In the genomic region with DNA sequence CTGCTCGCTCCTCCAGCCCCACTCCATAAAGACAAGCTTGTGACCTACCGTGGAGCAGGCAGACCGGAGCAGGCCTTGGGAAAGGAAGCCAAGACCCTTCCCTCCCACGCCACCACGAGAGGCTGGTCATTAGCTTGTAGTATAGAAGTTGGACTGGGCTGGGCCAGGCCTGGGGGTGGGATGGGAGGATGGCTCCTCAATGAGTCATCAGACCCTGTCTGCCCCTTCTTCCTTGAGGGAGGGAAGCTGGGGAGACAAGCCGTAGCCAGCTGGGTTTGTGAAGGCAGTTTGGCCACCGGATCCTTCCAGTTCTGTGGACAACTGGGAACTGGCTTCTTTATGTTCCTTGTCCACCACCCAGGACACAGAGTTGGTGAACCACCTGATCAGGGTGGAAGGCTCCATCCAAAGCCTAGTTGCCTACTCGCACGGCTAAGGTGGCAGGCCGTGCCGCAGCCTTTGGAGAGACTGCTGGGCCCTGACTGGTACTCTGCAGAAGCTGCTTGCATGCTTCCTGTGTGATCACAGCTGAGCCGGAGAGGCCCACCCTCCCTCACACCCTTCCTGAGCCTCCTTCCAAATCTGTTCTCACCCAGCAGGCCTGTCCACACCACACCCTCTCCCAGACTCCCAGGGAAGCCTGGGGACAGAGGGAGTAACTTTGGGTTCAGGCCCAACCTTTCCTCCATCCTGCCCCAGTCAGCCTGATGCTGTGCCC, we compare ENCODE assay signal across 8 mouse cellular contexts. TPM values are rescaled to one million over a fixed set of nuclear protein-coding genes. Genes with fewer than 3 reads are reported as not detected.
DNase-seq lines count a peak whose midpoint lies in the region; ATAC-seq and TF ChIP-seq lines count a peak whose summit lies in the region.
"Had no signal": no experiment of that assay in that cellular context is flagged by ENCODE, and none has a peak within 500 bp of the region (broad histone marks: within the 10 kb centered on the region; RNA-seq: fewer than 3 reads in every experiment).

No protein-coding gene starts in this region.

- H3K4me2 ChIP-seq in kidney, embryonic 15.5 days = no peak overlapping the region
- H3K4me2 ChIP-seq in stomach, postnatal 0 days (replicated peaks; ENCODE audit: low read depth) = no peak overlapping the region

- no peaks in the 10 kb centered on the region; the same call in 1 of the 2 replicates for H3K9me3 ChIP-seq in kidney, embryonic 15.5 days (replicated peaks)
- no peaks in the 10 kb centered on the region for H3K9me3 ChIP-seq in stomach, postnatal 0 days (ENCODE audit: control insufficient read depth, low read length)

- DNase-seq in urinary bladder, postnatal 14 days (ENCODE audit: low spot score) = peak; percentile 53
- no peak for DNase-seq in urinary bladder, adult 2 months (ENCODE audit: low spot score)
- DNase-seq in heart, adult 8-10 months (ENCODE audit: low spot score) = peak; percentile 75
- DNase-seq in stomach, postnatal 0 days (ENCODE audit: low spot score) = no peak
- DNase-seq in retina, embryonic 14.5 days (ENCODE audit: low spot score) = no peak
- DNase-seq in retina, postnatal 1 day = no peak
- DNase-seq: thymus, postnatal 25 days had no signal

- no peaks in the 10 kb centered on the region for H3K27me3 ChIP-seq in kidney, embryonic 15.5 days
- no peaks in the 10 kb centered on the region for H3K27me3 ChIP-seq in stomach, postnatal 0 days (ENCODE audit: control insufficient read depth, insufficient read depth, low read length)

- no peak overlapping the region for H3K4me3 ChIP-seq in kidney, embryonic 15.5 days (replicated peaks)
- H3K4me3 ChIP-seq in stomach, postnatal 0 days (ENCODE audit: low read depth, low read length) = no peak overlapping the region

- H3K4me1 ChIP-seq in kidney, embryonic 15.5 days = peaks cover 16% of the 10 kb centered on the region
- 0 out of 2 replicates have a peak, but pooled peaks cover 4% of the 10 kb centered on the region for H3K4me1 ChIP-seq in stomach, postnatal 0 days (replicated peaks; ENCODE audit: control insufficient read depth, insufficient read depth)

- peak overlapping the region; percentile 56; the same call in 1 of the 2 replicates for H3K27ac ChIP-seq in kidney, embryonic 15.5 days
- H3K27ac ChIP-seq in stomach, postnatal 0 days (replicated peaks) = peak overlapping the region; percentile 80

- no peak for TF ChIP-seq EP300 in stomach, postnatal 0 days (optimal IDR thresholded peaks at IDR 0.05)

- no peak overlapping the region for H3K9ac ChIP-seq in kidney, embryonic 15.5 days
- H3K9ac ChIP-seq in stomach, postnatal 0 days (ENCODE audit: low read length) = peak overlapping the region; percentile 0; the same call in 1 of the 2 replicates

- no peaks in the 10 kb centered on the region for H3K36me3 ChIP-seq in kidney, embryonic 15.5 days
- no peaks in the 10 kb centered on the region for H3K36me3 ChIP-seq in stomach, postnatal 0 days (ENCODE audit: control insufficient read depth, insufficient read depth, low read length)

- ATAC-seq in kidney, embryonic 15.5 days (replicated peaks; ENCODE audit: low FRiP score) = peak; percentile 77
- ATAC-seq in stomach, postnatal 0 days (ENCODE audit: low FRiP score, low TSS enrichment) = peak; percentile 87

- no peak for TF ChIP-seq CTCF in stomach, postnatal 0 days (IDR thresholded peaks at IDR 0.05; ENCODE audit: low read depth)

- WGBS in kidney, embryonic 15.5 days = 56% methylated on average over 12 of the region's 12 CpGs
- WGBS in stomach, postnatal 0 days = 54% methylated on average over 12 of the region's 12 CpGs

RNA-seq across cellular contexts. Expression of a gene that starts 30.4 kb away (rescaled TPM):
- 3.4 TPM in 2 replicates for polyA plus RNA-seq in urinary bladder, adult 2 months (2012; rRNA removed)
- total RNA-seq in heart, adult 8-10 months (2022) = 1 to 10 TPM; 3.8 to 5.2 (median 4.0) TPM
- polyA plus RNA-seq in kidney, embryonic 15.5 days (2015; fragmentation: Nextera tagmentation; extraction: Ambion mirVana) = 3.6 and 3.8 TPM in 2 replicates
- polyA plus RNA-seq in stomach, postnatal 0 days (2015; fragmentation: Nextera tagmentation; extraction: Ambion mirVana) = 4.5 and 6.2 TPM in 2 replicates

RNA-seq across cellular contexts. Expression of a gene that starts 44.8 kb away (rescaled TPM):
- 7.9 and 9.8 TPM in 2 replicates for polyA plus RNA-seq in urinary bladder, adult 2 months (2012; rRNA removed)
- 10 to 100 TPM; 27.5 to 31.3 (median 28.9) TPM for total RNA-seq in heart, adult 8-10 months (2022)
- 11.9 and 15.5 TPM in 2 replicates for polyA plus RNA-seq in kidney, embryonic 15.5 days (2015; fragmentation: Nextera tagmentation; extraction: Ambion mirVana)
- 2.4 and 2.6 TPM in 2 replicates for polyA plus RNA-seq in stomach, postnatal 0 days (2015; fragmentation: Nextera tagmentation; extraction: Ambion mirVana)

RNA-seq across cellular contexts. Expression of a gene that starts 47.9 kb away (rescaled TPM):
- 1.2 and 1.5 TPM in 2 replicates for polyA plus RNA-seq in urinary bladder, adult 2 months (2012; rRNA removed)
- total RNA-seq in heart, adult 8-10 months (2022) = 10 to 100 TPM; 11.8 to 22.9 (median 17.5) TPM
- 1.2 and 1.6 TPM in 2 replicates for polyA plus RNA-seq in kidney, embryonic 15.5 days (2015; fragmentation: Nextera tagmentation; extraction: Ambion mirVana)
- 0.31 and 0.34 TPM in 2 replicates for polyA plus RNA-seq in stomach, postnatal 0 days (2015; fragmentation: Nextera tagmentation; extraction: Ambion mirVana)

Comparison
In these comparisons a context has a peak if more than half of its experiments do, and no peak if none do; other contexts are left out.
1. DNase-seq: peak in urinary bladder, postnatal 14 days (single experiment) and heart, adult 8-10 months (single experiment); none in urinary bladder, adult 2 months (single experiment), stomach, postnatal 0 days (single experiment), retina, embryonic 14.5 days (single experiment) and retina, postnatal 1 day (single experiment).